Mouse (Mus musculus) hindbrain, embryonic 13.5 days (tissue): ENCODE data around the gene Hdac5. TPM values are rescaled to one million over a fixed set of nuclear protein-coding genes. Genes with fewer than 3 reads are reported as not detected.

ENCODE experiments used
- ATAC-seq: fragments of 200-750 bp; cut with Nextera tagmentation; 2 replicates; pipeline ENCODE4 v1.8.0; 2017; ENCODE audit warnings: moderate TSS enrichment; ENCODE audit not compliant: low FRiP score
- H3K27ac ChIP-seq: fragments of 300-500 bp; sonication (generic); 2 replicates; pipeline ENCODE4 v1.5.1; 2015; ENCODE audit warnings: inconsistent platforms, mild to moderate bottlenecking, moderate library complexity
- H3K27me3 ChIP-seq: fragments of 300-500 bp; sonication (generic); 2 replicates; pipeline ENCODE4 v1.6.1; 2015; ENCODE audit warnings: mild to moderate bottlenecking, inconsistent platforms
- H3K36me3 ChIP-seq: fragments of 300-500 bp; sonication (generic); 2 replicates; pipeline ENCODE4 v1.6.1; 2015; ENCODE audit warnings: mild to moderate bottlenecking, inconsistent platforms
- H3K4me1 ChIP-seq: fragments of 300-500 bp; sonication (generic); replicated peaks from 2 replicates; pipeline ENCODE4 v1.6.1; 2015; ENCODE audit warnings: inconsistent platforms
- H3K4me2 ChIP-seq: fragments of 300-500 bp; sonication (generic); 2 replicates; pipeline ENCODE4 v1.6.1; 2015; ENCODE audit warnings: inconsistent platforms, mild to moderate bottlenecking, moderate library complexity
- H3K4me3 ChIP-seq: fragments of 300-500 bp; sonication (generic); 2 replicates; pipeline ENCODE4 v1.5.1; 2015; ENCODE audit warnings: mild to moderate bottlenecking, inconsistent platforms
- H3K9ac ChIP-seq: fragments of 300-500 bp; sonication (generic); 2 replicates; pipeline ENCODE4 v1.6.1; 2015; ENCODE audit warnings: mild to moderate bottlenecking, inconsistent platforms
- H3K9me3 ChIP-seq: fragments of 300-500 bp; sonication (generic); 2 replicates; pipeline ENCODE4 v1.6.1; 2016; ENCODE audit warnings: inconsistent platforms
- WGBS: fragments of 180-500 bp; shearing (Covaris S2); methylation state at CpG from one replicate; pipeline ENCODE4 v1.1.7; 2015; 5-methylcytosine and 5-hydroxymethylcytosine counted together
- polyA plus RNA-seq: library from polyadenylated mRNA; unstranded; fragments of >200 nt; fragmentation: Nextera tagmentation; extraction: Ambion mirVana; gene quantifications from 2 replicates; pipeline ENCODE4 v1.2.1, GENCODE M21; 2015

Hdac5 gene
- polyA plus RNA-seq, 1 experiment from 2014 or later, result 85.4 TPM

DNA sequence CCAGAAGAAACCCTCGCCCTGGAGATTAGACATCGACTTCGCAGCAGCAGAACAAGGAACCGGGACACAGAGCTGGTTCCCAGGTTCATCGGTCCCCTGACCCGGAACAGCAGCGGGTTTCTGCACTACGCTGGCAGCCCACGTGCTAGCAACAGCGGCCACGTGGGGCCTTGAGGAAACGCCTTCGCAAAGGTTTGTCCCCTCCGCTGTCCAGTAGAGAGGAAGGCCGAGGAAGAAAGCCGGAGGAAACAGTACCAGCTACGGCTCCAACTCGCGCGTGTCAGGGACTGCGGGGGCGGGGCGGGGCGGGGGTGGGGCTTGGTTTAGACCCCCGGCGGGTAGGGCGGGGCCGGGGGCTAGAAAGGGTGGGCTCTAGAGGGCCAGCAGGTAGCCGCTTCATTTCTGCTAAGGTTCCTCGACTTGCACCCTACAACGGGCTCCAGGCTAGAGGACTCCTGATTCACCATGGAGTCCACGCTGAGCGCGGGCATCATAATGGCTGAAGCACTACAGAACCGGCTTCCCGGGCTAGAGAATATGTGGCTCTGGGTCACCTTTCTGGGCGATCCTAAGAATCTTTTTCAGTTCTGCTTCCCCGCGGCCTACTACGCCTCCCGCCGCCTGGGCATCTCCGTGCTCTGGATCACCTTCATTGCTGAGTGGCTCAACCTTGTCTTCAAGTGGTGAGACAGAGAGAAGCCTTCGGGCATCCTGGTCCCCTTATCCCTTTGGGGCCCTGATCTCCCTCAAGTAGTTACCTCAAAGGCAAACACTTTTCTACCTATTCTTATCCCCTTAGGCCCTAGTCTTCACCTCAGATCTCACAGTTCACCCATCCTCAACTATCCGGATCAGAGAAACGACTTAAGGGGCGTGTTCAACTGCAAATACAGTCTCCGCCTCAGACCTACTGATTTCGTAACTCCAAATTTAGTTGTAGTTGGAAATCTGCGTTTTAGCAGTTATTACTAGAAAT is 40.2 kb downstream of the Hdac5 start, which contains the start of gene G6pc3:
Gene G6pc3 (plus strand): TSS at position 160 of the 976 bp plus-strand sequence.
- ATAC-seq, result peak; percentile 76
- 3% methylated on average over 50 of the region's 50 CpGs for WGBS

DNA sequence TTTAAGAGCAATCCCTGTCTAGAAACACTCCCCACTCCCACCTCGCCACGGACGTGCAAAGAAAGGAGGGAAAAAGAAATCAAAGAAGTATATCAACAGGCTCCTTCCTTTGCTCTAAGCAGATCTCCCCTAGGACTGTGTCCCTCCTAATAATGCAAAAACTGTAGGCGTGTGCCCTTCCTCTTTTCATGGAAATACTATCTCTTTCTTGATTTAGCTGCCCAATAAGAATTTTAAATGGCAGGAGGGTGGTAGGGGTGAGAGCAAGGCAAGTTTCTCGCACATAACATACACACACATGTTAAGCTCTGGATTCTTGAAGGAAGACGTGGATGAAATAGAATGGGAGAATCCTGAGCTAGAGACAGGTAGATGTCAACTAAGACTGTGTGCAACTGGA is 41.0 kb downstream of the Hdac5 start:
- no peak for ATAC-seq
- Histone ChIP-seq H3K27me3 (no peaks in the 10 kb centered on the region), H3K9ac (peak overlapping the region; percentile 83), H3K4me2 (peak overlapping the region; percentile 77), H3K4me1 (peaks cover 34% of the 10 kb centered on the region), H3K4me3 (peak overlapping the region; percentile 64), H3K36me3 (peaks cover 18% of the 10 kb centered on the region), H3K9me3 (no peaks in the 10 kb centered on the region), H3K27ac (peak overlapping the region; percentile 78; the same call in 1 of the 2 replicates)
- WGBS, result 67% methylated on average over 6 of the region's 6 CpGs

More for the DNA sequence above, 40.2 kb downstream of the Hdac5 start, which contains the start of gene G6pc3:
- Histone ChIP-seq H3K4me1 (peaks cover 30% of the 10 kb centered on the region), H3K9me3 (no peaks in the 10 kb centered on the region), H3K4me2 (peak within 1 kb of the TSS; percentile 77), H3K9ac (peak within 1 kb of the TSS; percentile 83), H3K4me3 (peak within 1 kb of the TSS; percentile 64), H3K27ac (peak within 1 kb of the TSS; percentile 78), H3K36me3 (peaks cover 26% of the 10 kb centered on the region), H3K27me3 (no peaks in the 10 kb centered on the region)

DNA sequence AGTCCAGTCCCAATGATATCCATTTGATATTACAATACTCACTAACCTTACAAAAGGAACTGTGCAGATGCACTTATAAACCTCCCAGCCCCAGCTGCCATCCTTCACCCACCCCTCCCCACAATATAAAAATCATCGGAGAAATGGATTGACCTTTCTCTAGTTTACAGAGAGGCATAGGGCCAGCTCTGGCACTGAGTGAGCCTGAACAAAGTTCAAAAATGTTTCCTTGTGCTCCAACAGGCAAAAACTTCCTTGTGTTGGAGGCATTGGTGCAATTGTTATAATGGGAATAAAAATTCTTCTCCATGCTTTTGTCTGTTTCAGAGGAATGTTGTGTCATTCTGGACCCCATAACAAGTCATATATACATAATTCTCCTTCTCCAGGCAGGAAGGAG is 43.7 kb downstream of the Hdac5 start:
- Histone ChIP-seq H3K27ac (no peak overlapping the region), H3K4me1 (peaks cover 43% of the 10 kb centered on the region), H3K36me3 (peaks cover 7% of the 10 kb centered on the region), H3K27me3 (no peaks in the 10 kb centered on the region), H3K9me3 (no peaks in the 10 kb centered on the region), H3K9ac (no peak overlapping the region), H3K4me3 (no peak overlapping the region), H3K4me2 (no peak overlapping the region; the same call in 1 of the 2 replicates)
- no peak for ATAC-seq
- 86% methylated on average over 1 of the region's 1 CpGs for WGBS

DNA sequence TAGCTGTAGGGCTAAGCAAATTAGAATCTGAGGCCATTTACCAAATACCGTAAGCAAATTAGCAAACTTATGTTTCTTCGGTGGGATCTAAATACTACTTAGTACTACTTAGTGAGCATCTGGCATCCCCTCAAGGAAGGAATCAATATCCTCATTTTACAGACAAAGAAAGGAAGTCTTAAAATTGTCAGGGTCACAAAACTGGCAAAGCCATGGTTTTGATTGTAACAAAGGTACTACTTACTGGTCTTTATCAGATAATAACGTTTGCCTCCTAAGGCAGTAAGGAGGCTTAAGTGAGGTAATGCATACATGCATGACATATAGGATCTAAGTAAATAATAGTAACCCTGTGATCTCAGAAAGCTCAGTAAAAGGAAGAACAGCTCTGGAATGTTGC is 44.3 kb downstream of the Hdac5 start:
- H3K4me2 ChIP-seq, result peak overlapping the region; percentile 78
- H3K9me3 ChIP-seq, result no peaks in the 10 kb centered on the region
- H3K4me1 ChIP-seq, result peaks cover 38% of the 10 kb centered on the region
- H3K4me3 ChIP-seq, result peak overlapping the region; percentile 84
- H3K27ac ChIP-seq, result peak overlapping the region; percentile 98
- no peak for ATAC-seq
- peak overlapping the region; percentile 93 for H3K9ac ChIP-seq
- no peaks in the 10 kb centered on the region for H3K27me3 ChIP-seq
- WGBS, result 57% methylated on average over 3 of the region's 3 CpGs
- peaks cover 13% of the 10 kb centered on the region for H3K36me3 ChIP-seq

DNA sequence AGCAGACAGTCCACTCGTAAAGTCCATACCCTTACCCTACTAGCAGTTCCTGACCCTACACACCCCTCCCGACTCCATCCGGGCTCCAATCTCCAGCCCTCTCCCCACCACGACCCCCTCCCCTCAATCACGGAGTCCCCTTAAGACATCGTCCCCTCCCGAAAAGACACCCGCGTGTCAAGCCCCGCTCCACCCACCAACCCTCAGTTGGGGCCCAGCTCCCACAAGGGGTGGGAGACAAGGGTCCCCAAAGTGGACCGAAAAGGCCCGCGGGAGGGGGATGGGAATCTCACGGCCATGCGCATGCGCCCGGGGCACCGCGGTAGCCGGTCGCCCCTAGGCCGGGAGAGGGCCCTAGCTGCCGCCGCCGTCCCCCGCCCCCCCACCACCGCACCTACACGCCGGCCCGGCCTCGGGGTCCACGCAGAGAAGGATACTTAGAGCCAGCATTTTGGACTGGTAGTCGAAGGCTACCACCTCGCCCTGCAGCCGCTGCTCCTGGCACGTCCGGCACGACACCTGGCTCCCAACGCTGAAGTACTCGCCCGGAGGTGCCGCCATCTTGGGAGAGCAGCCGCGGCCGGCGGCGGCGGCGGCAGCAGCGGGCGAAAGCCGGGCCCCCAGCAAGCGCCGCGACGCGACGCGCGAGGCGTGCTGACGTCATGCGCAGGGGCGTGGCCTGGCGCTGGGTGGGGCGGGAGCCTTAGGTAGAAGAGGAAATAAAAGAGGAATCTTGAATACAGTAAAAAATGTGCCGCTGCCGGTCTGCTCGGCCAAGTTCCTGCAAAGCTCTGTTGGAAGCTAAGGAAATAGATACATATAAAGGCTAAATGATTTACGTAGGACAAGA is 45.1 kb downstream of the Hdac5 start, which contains the start of gene Lsm12:
Gene Lsm12 (minus strand): TSS at position 651 of the 850 bp plus-strand sequence.
- under 1% methylated on average over 68 of the region's 70 CpGs for WGBS
- peak within 1 kb of the TSS; percentile 78 for H3K4me2 ChIP-seq
- peaks cover 16% of the 10 kb centered on the region for H3K36me3 ChIP-seq
- peak within 1 kb of the TSS; percentile 93 for H3K9ac ChIP-seq
- H3K4me3 ChIP-seq, result peak within 1 kb of the TSS; percentile 84
- no peaks in the 10 kb centered on the region for H3K27me3 ChIP-seq
- peaks cover 38% of the 10 kb centered on the region for H3K4me1 ChIP-seq
- H3K9me3 ChIP-seq, result no peaks in the 10 kb centered on the region
- H3K27ac ChIP-seq, result peak within 1 kb of the TSS; percentile 98
- peak; percentile 80 for ATAC-seq

DNA sequence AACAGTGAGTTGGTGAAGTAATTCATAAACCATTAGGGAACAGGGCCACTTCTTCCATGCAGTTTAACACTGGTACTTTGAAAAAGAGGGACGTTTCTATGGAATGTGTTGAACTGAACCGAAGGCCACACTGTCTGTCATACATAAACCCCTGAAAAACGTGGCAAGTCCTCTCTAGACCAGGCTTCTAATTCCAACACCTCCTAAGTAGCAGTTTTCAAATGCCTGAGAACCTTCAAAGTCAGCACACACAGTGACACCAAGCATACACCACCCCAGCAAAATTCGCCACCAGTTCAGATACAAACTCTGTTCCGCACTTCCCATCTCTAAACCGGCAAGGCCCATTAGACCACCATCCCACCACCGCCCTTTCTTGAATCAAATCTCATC is 45.7 kb downstream of the Hdac5 start:
- no peak for ATAC-seq
- Histone ChIP-seq H3K4me1 (peaks cover 39% of the 10 kb centered on the region), H3K27ac (peak overlapping the region; percentile 98), H3K27me3 (no peaks in the 10 kb centered on the region), H3K9me3 (no peaks in the 10 kb centered on the region), H3K36me3 (peaks cover 22% of the 10 kb centered on the region), H3K4me2 (peak overlapping the region; percentile 78), H3K4me3 (peak overlapping the region; percentile 84), H3K9ac (peak overlapping the region; percentile 93)
- 7% methylated on average over 7 of the region's 7 CpGs for WGBS

DNA sequence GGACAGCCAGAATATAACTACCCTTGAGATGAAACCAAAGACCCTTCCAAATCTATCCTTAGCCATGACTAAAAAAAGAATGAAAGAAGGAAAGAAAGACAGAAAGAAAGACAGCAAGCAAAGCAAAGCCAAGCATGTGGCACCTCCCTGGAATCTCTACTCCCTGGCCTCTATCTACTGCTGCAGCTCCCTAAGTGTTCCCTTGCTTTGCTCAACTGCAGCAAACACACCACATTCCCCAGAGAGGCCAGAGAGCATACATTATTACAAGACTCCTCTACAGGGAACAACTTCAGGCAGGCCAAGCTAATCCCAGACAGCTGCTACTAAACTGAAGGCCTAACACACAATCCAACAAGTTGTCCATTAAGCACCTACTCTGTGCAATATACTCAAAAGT is 50.1 kb downstream of the Hdac5 start:
- H3K27ac ChIP-seq, result no peak overlapping the region
- H3K4me1 ChIP-seq, result peaks cover 27% of the 10 kb centered on the region
- H3K4me2 ChIP-seq, result no peak overlapping the region
- H3K36me3 ChIP-seq, result peaks cover 56% of the 10 kb centered on the region
- no peaks in the 10 kb centered on the region for H3K27me3 ChIP-seq
- H3K9me3 ChIP-seq, result no peaks in the 10 kb centered on the region
- no peak overlapping the region for H3K4me3 ChIP-seq
- H3K9ac ChIP-seq, result no peak overlapping the region
- no peak for ATAC-seq

DNA sequence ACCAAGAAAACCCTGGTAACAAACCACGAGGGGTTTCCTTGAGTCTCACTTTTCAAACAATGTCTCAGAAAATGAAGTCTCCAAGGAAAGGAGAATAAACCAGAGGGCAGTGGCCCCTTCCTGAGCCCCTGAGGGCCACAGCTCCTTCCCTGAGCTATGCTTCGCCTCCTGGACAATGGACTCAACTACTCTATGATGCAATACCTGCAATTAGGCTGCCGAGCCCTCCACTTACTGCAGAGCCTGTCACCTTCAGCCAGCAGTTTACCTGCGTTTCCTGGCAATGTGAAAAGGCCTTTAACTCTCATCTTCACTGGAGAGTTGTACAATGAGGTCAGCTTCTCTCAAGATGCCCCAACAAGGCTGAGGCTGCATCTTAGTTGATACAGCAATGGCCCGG is 61.3 kb downstream of the Hdac5 start:
- 91% methylated on average over 5 of the region's 5 CpGs for WGBS
- Histone ChIP-seq H3K4me2 (no peak overlapping the region), H3K36me3 (peaks cover 44% of the 10 kb centered on the region), H3K27ac (no peak overlapping the region), H3K4me1 (no peaks in the 10 kb centered on the region), H3K27me3 (no peaks in the 10 kb centered on the region), H3K9ac (0 out of 2 replicates have a peak overlapping the region, but pooled peaks have one; percentile 8), H3K9me3 (no peaks in the 10 kb centered on the region), H3K4me3 (no peak overlapping the region)
- no peak for ATAC-seq

DNA sequence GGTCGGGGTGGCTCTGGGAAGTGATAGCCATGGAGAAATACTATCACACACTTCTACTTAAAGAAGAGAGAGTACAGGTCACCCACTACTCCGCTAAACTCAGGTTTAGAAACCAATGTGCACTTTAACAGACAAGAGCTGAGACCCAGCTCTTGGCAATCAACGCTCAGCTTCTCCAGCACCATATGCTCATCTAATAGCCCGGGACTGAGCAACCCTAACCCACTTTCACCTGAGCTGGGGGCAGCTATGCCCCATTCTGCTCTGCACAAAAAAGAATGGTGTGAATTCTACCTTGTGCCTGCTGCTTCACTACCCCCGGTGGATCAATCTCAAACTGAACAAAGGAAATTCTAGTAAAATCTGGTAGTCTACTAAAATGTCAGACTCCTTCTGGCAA is 62.4 kb downstream of the Hdac5 start:
- no peak overlapping the region for H3K4me3 ChIP-seq
- 91% methylated on average over 5 of the region's 5 CpGs for WGBS
- no peaks in the 10 kb centered on the region for H3K4me1 ChIP-seq
- H3K9me3 ChIP-seq, result no peaks in the 10 kb centered on the region
- H3K4me2 ChIP-seq, result no peak overlapping the region
- H3K27ac ChIP-seq, result no peak overlapping the region
- no peak overlapping the region for H3K9ac ChIP-seq
- no peaks in the 10 kb centered on the region for H3K27me3 ChIP-seq
- no peak for ATAC-seq
- peaks cover 53% of the 10 kb centered on the region for H3K36me3 ChIP-seq

DNA sequence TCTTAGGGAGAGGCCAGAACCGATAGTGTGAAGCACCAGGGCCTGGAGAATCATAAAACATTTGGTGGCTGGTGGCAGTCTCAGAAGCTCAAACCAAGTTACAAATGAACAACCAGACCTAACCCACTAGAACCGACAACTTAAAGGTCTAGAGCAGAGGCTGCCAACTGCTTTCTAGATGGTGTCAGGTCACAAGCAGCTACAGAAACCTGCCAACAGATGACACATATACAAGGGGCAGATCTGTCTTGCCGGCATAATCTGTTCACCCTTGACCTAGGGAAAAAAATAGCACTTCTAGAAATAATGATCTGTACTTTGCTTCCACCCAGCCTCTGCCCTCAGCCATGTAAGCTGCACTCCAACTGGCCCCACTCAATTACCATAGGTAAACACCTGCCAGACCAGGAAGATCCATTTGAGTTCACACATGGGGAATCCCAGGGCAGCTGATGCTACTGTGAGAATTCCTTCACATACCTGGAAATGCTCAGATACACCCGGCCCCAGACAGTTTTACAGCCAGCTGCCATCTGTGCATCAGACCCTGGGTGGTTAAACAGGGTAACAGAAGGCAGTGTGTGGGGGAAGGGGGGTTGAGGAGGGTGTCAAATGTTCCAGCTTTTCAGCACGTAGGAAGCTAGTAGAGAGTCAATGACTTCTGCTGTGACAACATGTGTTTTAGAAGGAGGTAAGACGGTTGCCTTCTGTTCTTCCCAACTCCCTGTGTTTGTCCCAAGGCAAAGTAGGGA is 63.8 kb downstream of the Hdac5 start:
- no peak for ATAC-seq
- WGBS, result 77% methylated on average over 6 of the region's 6 CpGs
- peaks cover 65% of the 10 kb centered on the region for H3K36me3 ChIP-seq

DNA sequence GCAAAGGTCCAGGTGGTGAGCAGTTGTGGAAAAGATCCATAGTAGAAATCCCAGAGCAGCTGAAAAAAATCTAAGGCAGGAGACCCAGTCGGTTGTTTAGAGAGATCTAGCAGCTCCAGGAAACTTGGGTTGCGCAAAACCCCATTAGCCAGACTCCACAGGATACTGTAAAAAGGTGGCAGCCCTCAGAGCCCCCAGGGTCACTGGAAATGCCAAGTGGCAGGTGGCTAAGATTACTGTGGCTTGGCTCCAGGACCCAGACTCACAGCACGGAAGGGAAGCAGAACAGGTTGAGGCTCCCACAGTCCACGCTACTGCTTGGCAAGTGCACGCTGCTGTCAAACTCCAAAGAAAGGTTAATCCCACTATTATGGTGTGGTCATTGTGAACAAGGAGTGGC is 70.2 kb downstream of the Hdac5 start:
- no peak for ATAC-seq
- no peaks in the 10 kb centered on the region for H3K27me3 ChIP-seq
- H3K4me3 ChIP-seq, result no peak overlapping the region
- 89% methylated on average over 5 of the region's 5 CpGs for WGBS
- peaks cover 9% of the 10 kb centered on the region for H3K4me1 ChIP-seq
- no peak overlapping the region for H3K27ac ChIP-seq
- H3K4me2 ChIP-seq, result no peak overlapping the region
- peaks cover 38% of the 10 kb centered on the region for H3K36me3 ChIP-seq
- H3K9me3 ChIP-seq, result no peaks in the 10 kb centered on the region
- H3K9ac ChIP-seq, result no peak overlapping the region

More for the DNA sequence above, 63.8 kb downstream of the Hdac5 start:
- H3K9me3 ChIP-seq, result no peaks in the 10 kb centered on the region
- H3K4me3 ChIP-seq, result no peak overlapping the region
- H3K27ac ChIP-seq, result no peak overlapping the region
- H3K9ac ChIP-seq, result no peak overlapping the region
- H3K4me2 ChIP-seq, result no peak overlapping the region
- no peaks in the 10 kb centered on the region for H3K27me3 ChIP-seq
- H3K4me1 ChIP-seq, result no peaks in the 10 kb centered on the region
